Mouse (Mus musculus) right cerebral cortex, postnatal 25 days (tissue): Measurements from ENCODE around the gene Washc4.
A peak's percentile ranks its signal among the peaks of the same experiment; 100 is the strongest.
"Not testable (repeated sequence)": the region's sequence is repeated elsewhere in the genome, so short reads cannot be mapped to it uniquely, and the experiment has no call there.

Experiments
- DNase-seq: peaks from one replicate; pipeline ENCODE4 v3.0.0; 2022

The Washc4 gene

DNA sequence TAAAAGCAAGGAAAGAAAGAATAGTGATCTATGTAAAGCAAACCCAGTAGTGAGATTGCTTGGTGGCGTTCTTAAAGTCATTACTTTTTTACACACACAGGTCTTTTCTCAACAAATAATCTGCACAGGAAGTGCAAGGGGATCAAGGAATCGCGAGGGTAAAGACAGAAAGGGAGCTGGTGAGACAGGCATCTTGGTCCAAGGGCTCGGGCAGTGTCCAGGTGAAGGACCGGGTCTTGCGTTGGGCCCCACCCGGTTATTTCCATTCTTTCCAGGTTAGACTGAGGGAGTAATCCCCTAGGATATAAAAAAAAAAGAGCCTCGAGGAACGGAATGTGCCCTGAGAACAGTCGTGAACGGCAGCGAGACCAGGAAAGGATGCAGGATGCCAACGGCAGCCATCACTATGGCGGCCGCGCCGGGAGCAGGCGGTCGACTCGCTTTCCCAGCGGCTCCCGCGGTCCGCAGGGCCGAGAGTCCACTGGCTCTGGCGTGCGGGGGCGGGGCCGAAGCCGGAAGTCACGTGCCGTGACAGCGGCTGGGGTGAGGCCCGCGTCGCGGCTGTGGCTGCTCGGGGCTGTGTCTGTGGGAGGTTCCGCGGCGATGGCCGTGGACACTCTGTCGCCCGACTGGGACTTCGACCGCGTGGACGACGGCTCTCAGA is at the start of gene Washc4:
TSS of gene Washc4 (plus strand) at position 314 of the 664 bp plus-strand sequence.
- peak; percentile 98 for DNase-seq

DNA sequence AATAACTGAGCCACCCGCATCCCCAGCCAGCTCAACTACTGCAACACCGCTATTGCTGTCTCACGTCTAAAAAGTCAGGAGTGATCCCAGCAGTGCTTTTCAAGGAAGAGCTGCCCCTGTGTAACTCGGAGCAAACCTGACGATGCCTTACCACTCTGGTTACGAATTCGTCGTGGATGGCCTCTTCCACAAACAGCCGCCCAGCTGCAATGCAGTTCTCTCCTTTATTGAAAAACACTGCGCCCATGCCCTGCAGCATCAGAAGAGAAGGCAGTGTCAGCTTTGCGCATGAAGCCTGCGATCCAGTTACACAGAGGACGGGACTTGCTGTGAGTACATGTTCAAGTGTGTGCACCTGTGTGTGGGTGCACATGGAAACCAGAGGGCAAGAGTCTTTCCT is 46.2 kb upstream of the Washc4 start:
- DNase-seq = no peak

DNA sequence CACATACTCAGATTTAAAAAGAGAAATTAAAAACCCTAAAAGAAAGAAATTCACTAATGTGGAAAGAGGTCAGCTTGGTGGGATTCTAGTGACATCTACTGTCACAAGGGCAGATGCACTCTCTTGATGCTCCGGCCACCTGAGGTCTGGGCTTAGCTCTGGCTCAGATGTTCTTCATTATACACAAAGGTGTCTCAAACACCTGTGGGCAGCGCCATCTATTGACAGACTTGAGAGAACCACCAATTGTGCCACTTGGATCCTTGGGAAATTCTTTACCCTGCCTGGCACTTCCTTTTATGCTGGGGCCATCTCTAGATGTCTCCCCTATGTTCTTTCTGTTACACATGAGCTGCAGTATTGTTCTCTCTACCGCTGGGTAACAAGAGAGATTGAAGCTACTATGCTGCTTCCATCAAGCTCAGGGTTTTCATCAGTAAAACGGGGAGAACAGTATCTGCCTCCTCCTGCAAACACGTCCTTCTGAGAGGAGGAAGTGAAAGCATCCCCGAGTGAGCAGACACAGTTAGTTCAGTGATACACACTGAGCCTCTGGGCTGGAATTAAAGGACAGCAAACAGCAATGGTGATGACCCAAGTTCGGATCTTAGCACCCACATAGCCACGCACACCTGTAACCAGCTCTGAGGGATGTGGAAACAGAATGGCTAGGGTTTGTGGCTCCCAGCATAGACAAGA is 34.4 kb upstream of the Washc4 start:
- DNase-seq = no peak

DNA sequence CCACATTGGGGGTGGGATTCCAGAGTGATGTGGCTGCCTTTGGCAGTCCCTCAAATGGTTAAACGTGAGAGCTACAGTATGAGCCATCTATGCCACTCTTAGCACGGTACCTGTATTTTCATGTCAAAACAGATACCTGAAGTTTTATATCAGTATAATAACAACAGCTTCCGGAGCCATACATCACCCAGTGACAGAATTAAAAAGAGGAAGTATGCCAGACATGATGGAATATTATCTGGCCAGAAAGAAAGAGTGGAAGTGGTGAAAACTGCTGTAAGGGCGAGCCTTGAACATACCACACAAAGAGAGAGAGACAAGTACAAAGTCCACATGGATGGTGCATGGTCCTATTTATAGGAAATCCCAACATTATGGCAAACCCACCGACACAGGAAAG is 32.2 kb upstream of the Washc4 start:
- DNase-seq = no peak

DNA sequence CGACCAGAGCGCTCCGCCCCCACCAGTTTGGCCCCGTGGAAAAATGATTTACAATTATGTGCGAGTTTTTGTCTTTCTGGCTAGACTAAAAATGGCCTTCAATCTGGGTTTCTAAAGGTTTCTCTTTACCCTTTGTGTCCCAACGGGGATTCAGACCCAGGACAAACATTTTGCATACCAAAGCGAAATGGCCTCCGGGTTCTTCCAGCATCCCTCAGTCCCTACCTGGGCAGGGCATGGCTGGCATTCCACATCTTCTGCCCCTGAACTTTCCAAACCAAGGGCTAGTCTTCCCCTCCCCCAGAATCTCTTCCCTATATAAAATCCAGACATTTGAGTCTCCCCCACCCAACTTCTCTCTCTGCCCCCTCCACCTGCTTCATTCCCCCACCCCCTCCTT is 29.8 kb upstream of the Washc4 start:
- DNase-seq = no peak

DNA sequence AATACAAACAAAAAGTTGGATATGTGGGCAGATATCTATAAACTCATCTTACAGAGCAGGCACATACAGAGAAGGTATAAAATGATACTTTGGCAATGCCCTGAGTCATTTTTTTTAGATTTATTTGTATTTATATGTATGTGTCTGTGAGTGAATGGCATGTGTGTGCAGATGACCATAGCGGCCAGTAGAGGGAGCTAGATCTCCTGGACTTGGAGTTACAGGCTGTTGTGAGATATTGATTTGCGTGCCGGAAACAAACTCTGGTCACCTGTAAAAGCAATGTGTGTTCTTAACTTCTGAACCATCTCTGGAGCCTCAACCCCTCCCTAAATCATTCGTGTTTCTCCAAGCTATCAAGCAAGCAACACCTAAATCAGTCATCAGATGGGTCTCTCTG is 22.6 kb upstream of the Washc4 start:
- DNase-seq = no peak

DNA sequence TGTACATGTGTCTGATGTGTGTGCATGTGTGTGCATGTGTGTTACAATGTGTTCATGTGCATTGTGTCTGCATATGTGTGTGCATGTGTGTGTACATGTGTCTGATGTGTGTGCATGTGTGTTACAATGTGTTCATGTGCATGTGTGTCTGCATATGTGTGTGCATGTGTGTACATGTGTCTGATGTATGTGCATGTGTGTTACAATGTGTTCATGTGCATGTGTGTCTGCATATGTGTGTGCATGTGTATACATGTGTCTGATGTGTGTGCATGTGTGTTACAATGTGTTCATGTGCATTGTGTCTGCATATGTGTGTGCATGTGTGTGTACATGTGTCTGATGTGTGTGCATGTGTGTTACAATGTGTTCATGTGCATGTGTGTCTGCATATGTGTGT is 19.3 kb upstream of the Washc4 start:
- not testable (repeated sequence) for DNase-seq

DNA sequence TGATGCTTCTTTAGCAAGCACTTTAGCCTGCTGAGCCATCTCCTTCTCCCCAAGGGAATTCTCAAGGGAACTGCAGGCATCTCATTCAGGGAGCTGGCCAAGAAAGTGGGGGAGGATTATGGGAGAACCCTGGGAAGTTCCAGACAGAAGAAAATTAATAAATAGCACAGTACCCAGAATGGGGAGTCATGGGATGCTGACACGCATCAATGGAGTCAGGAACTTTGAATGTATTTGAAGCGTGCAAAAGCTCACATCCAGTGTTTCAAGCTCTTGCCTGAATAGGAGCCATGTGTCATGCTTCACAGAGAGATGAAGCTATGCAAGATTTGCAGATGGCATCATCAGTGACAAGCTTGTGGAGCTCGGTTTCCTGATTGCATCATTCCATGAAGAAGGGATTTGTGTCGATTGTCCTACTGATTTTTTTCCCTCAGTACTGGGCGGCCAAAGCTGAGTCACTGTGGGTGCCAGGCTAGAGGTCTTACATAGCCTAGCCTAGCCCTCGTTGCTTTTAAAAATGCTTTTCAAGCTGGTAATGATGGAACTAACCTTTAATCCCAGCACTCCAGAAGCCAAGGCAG is 13.1 kb upstream of the Washc4 start:
- no peak for DNase-seq

DNA sequence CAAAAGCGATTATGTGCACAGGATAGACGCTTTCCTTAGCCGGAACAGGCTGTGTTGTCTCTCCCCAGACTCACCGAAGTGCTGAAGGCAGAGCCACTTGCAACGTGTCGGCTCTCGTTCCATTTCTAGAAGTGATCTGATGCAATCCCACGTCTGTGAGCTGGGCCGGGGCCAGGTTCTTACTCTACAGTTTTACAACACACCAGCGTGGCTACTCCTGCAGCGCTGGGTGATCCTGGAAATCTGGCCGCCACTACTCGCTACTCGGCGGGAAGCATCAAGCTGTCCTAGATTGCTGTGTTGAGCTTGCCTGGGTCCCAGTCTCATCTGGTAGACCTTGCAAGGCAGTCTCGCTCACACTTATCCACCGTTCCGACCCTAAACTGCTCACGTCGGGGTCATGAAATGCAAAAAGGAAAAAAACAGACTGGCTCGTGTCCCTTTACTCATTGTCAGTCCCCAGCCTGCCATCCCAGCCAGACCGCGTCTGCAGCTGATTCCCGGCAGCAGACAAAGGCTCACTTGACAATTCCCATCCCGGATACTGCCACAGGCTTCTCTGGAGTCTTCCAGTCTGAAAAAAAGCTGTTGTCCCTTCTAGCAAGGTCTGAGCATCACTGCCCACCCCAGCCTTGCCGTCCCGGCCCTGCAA is 10.2 kb upstream of the Washc4 start:
- DNase-seq = peak; percentile 73

DNA sequence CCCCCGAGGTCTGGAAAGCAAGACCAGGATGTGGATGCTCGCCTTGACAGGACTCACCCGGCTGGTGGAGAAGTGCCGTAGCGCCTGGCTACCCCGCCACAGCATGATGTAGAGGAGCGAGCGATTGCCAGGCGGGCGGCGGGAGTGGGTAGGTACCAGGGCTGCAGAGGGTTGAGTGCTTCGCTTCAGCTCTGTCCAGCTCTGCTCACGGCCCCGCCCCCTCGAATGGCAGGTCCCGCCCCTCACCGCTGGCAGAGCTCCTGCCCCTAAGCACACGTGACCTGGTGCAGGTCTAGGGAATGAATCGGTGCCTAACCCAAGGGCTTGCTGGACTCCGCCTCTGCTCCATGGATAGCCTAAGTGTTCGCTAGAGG is 9.7 kb upstream of the Washc4 start, which contains the start of gene Aldh1l2:
TSS of gene Aldh1l2 (minus strand) at position 231 of the 374 bp plus-strand sequence.
- DNase-seq = peak; percentile 42

DNA sequence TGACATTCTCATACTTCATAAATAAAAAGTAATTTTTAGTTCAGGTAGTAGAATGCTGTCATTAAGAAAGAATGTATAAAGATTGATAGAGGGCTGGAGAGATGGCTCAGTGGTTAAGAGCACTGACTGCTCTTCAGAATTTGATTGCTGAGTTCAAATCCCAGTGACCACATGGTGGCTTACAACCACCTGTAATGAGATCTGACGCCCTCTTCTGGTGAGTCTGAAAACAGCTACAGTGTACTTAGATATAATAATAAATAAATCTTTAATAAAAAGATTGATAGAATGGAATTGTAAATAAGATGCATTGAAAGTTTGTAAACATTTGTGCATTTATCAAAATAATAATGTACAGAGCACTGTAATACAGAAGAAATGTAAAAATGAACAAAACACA is 7.1 kb upstream of the Washc4 start:
- no peak for DNase-seq

DNA sequence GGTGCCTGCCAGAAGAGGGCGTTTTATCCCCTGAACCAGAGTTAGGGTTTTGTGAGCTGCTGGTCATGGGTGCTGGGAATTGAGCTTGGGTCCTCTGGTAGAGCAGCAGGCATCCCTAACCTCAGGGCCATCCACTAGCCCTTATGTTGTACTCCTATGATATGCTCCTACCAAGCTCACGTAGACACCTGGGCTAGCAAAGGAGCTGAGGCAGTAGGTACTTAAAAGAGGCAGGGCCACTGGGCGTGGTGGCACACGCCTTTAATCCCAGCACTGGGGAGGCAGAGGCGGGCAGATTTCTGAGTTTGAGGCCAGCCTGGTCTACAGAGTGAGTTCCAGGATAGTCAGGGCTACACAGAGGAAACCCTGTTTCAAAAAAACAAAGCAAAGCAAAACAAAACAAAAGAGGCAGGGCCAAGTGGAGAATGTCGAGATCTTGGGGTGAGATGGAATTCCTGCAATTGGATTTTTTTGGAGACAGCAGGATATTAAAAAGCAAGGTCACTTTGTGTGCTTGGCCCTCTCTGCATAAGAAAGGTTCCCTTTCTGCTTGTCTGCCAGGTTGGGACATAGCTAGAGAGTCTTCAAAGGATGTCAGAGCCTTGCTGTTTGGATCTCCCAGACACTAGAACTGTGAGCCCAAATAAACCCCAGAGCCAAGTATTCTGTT is 4.1 kb upstream of the Washc4 start:
- no peak for DNase-seq

DNA sequence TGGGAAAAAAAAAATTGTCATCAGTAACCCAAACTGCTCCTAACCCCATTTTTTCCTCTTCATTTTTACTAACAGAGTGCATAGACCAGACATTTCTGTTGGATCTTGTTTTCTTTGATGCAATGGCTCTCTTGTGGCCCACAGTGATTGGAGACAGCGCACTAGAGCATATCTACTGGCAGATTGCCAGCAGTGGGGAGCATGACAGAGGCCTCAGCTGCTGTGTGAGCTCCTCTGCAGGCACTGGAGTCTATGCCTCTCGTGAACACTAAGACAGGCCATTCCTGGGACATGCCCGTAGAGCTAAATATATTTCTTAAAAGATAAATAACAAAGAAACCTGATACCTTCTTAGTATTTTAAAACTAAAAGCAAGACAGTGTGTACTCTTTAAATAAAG is 3.5 kb upstream of the Washc4 start:
- no peak for DNase-seq

DNA sequence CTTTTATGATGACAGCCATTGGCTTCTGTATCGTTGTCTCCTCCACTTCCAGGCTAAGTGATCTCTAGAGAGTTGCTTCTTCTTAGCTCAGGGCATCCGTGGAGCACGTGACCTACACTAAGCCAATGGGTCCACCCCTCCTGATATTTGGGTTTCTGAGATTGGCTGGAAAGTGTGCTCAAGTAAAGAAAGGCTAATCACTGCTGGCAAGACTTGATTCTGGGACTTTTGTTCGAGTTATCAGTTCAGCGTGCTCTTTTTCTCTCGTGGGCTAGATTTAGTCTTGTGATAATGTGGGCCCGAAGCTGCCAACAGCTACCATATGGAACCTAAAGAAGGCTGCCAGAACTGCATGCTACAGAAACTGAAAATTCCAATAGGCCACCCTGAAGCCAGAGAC is 1.3 kb upstream of the Washc4 start:
- DNase-seq = peak; percentile 27

DNA sequence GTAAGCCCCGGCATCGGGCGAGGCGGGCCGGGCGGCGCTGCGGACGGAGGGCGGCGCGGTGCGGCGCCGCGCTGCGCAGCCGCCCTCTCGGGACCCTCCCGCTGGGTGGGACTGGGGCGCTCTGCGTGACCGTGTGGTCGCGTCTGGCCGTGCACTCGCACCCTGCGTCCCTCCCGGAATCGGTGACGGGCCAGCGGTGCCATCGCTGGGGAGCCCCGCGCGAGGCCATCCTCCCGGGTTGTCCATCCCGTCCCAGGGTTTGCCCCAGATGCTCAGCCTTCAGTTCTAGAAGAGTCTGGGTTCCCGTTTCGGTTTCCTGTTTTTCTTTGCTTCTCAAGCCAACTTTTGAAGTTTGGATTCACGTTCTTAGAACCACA is 539 bp downstream of the Washc4 start:
- no peak for DNase-seq

DNA sequence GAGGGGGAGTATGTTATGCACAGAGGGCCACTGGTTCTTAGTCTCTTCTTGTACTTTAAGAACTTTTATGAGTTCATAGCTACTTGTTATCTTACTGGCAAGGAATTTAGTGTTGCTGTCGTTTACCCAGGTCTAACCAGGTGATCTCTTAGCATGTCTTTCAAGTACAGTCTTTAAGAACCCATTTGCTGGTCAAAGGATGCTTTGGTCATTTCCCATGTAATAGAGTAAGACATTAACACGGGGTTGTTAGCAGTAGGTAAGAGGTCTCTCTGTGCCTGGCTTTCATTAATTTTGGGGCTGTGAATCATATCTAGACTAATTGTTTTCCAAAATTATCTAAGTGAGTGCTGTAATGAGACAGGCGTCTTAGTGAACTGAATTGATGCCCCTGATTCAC is 1.8 kb downstream of the Washc4 start:
- DNase-seq = no peak

DNA sequence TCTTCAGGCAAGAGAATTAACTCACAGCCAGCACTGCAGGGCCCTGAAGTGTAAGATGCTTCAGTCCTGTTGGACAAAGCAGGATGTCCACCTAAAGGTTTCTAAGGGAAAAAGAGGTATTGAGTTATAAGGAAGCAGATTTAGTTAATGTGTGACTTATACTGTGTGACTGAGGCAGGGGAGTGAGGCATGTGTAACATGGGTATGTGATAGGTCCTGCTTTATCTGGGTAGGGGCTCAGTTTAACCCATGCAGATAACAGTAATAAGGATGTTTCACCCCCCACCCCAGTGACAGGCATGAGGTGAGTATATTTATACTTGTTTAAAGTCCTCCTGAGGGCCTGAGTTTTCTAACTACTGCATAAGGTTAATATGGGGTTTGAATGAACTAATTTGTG is 19.5 kb downstream of the Washc4 start:
- no peak for DNase-seq

DNA sequence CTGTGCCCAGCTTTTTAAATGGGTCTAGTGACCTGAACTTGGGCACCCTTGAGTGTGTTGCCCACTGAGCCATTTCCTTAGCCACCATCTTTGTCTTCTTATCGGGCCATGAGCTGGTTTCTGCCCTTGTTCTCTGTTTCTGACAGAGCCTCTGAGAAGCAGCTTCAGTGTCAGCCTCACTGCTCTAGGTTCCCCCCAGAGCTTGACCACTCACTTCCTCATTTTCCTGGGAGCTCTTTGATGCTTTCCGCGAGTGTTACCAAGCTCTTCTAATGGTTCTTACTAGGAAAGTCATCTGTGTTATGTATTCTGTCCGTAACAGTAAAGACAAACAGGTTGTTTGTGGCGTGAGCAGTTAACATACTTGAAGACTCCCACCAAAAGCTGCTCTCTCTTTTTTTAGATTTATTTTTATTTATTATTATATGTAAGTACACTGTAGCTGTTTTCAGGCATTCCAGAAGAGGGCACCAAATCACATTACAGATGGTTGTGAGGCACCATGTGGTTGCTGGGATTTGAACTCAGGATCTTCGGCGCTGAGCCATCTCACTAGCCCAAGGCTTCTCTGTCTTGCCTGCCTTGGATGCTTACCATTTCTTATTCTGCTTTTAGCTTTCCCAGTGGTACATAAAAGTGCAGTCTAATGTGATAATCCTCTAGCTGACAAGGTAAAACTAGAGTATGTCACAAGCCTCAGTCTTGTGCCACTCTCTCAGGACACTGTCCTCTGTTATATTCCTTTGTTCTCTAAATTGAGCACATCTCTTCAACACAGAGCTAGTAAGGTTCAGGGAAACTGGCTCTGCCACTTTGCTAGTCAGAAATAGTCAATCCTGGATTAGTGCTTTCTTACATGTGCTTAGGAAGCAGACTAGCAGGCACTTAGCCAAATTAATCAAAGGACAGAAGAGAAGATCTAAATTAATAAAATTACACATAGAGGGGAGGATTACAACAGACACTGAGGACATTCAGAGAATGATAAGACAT is 22.2 kb downstream of the Washc4 start:
- DNase-seq = no peak

DNA sequence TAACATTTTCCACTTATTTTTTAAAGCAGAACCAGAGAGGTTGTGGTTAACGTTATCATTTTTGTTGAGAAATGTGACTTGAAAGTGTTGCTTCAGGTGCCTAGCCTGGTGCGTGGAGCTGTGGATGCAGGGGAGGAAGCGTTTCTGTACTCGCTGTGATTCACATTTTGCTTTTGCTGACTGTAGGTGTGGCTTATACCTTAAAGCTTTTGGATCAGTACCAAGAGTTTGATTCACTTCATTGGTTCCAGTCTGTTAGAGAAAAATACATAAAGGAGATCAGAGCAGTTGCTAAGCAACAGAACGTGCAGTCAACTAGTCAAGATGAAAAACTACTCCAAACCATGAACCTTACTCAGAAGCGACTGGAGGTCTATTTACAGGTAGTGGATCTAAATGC is 47.2 kb downstream of the Washc4 start:
- DNase-seq = no peak

DNA sequence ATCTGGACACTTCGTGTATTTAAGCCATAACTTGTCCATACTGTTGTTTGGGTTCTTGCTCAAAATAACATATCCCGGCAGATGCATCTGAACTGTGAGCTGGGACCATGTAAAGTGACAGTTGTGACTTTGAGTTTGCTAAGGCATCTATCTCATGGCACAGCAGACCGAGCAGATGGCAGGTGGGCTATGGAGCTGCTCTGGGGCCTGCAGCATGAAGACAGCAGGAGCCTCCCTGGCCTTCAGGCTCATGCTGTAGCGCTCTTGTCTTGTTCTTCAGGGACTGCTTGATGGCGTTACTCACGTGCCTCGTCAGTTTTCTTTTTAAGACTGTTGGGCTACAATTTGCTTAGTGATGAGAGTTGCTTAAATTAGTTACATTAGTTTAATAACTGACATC is 49.1 kb downstream of the Washc4 start:
- no peak for DNase-seq

DNA sequence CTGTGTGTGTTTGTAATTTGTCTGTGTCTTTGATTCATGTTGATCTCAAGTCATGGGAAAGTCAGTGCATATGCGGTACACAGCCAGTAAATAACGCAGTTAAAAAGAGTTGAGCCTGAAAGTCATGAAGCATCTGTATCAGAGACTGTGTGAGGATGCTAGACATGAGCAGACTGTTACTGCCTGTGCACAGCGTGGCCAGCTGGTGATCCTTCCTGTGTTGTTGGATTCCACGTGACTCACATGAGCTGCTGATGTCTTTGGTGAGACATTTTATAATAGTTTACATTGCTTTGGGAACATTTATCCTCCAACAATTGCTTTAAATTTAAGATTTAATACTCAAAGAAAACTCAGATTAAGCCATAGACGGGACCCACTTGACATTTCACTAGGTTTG is 51.0 kb downstream of the Washc4 start:
- no peak for DNase-seq

DNA sequence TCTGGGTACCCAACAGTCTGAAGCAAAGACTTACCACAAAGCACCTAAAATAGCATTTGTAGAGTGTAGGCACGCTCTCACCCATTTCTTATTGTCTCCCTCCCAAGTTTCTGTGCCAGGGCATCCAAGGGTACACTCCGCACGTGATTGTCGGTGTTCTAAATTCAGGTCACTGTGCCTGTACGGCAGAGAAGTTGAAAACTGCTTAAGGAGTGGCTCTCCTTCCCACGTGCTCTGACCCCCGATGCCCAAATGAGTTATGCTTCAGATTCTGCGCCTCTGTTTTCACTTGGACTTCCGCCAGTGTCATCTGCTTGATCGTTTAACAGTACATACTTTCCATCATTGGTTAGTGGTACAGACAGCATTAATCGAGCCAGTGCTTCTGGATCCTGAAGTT is 57.1 kb downstream of the Washc4 start:
- no peak for DNase-seq
